Mouse (Mus musculus) ES-Bruce4 (cell line): Measurements from ENCODE around the gene Fsd2.

Experiments used
- CTCF ChIP-seq: IDR thresholded peaks from one replicate; pipeline ENCODE4 v1.8.1; 2011; ENCODE audit warnings: low read depth, low read length
- POLR2A ChIP-seq: IDR thresholded peaks from one replicate; pipeline ENCODE4 v1.8.1; 2011; ENCODE audit warnings: low read length; ENCODE audit not compliant: insufficient read depth

- TF ChIP-seq CTCF (no peak), POLR2A (no peak)
Observed at GRCm38 (mm10) chr7:81595056-81595455, 28.3 kb upstream of the Fsd2 start.
